Mouse (Mus musculus) CD8-positive naive resting alpha-beta T cell, adult 2 months (primary cell): ENCODE measurements at regions not wholly inside any gene's neighbourhood (a gene's known extent, or its start where the extent isn't known, plus 50 kb on each side); places are given as distances from the start of the nearest gene placed in this dataset.

Source experiments
- DNase-seq, 2 experiments: peaks; one replicate each; pipeline ENCODE4 v3.0.0; 2022; ENCODE audit warnings: low read depth in 2 of 2, low spot score in 2 of 2

GRCm38 (mm10) chr9:72217296-72218028 lies 57.2 kb upstream of the Zfp280d start:
- no peak for DNase-seq

GRCm38 (mm10) chr9:72218736-72219135 lies 55.9 kb upstream of the Zfp280d start:
- no peak for DNase-seq

- DNase-seq = no peak
Measured at GRCm38 (mm10) chr9:72219892-72220291, 54.8 kb upstream of the Zfp280d start.

- DNase-seq = no peak
Measured at GRCm38 (mm10) chr9:72221333-72221732, 53.3 kb upstream of the Zfp280d start.
